Mouse (Mus musculus) limb, embryonic 15.5 days (tissue): ENCODE results near the gene 4930524N10Rik. TPM values are rescaled to one million over a fixed set of nuclear protein-coding genes. Genes with fewer than 3 reads are reported as not detected.

ENCODE experiments used
- ATAC-seq: fragments of 200-750 bp; cut with Nextera tagmentation; 2 replicates; pipeline ENCODE4 v1.8.0; 2017; ENCODE audit warnings: low read depth, moderate TSS enrichment; ENCODE audit not compliant: insufficient number of reproducible peaks, low FRiP score, low TSS enrichment
- H3K27ac ChIP-seq: fragments of 300-500 bp; sonication (generic); 2 replicates; pipeline ENCODE4 v1.5.1; 2015; ENCODE audit warnings: moderate library complexity, mild to moderate bottlenecking, inconsistent platforms
- H3K27me3 ChIP-seq: fragments of 300-500 bp; sonication (generic); 2 replicates; pipeline ENCODE4 v1.6.1; 2015; ENCODE audit warnings: inconsistent platforms
- H3K36me3 ChIP-seq: fragments of 300-500 bp; sonication (generic); 2 replicates; pipeline ENCODE4 v1.6.1; 2015; ENCODE audit warnings: inconsistent platforms
- H3K4me1 ChIP-seq: fragments of 300-500 bp; sonication (generic); 2 replicates; pipeline ENCODE4 v1.6.1; 2015; ENCODE audit warnings: inconsistent platforms
- H3K4me2 ChIP-seq: fragments of 300-500 bp; sonication (generic); 2 replicates; pipeline ENCODE4 v1.6.1; 2015; ENCODE audit warnings: mild to moderate bottlenecking, inconsistent platforms
- H3K4me3 ChIP-seq: fragments of 300-500 bp; sonication (generic); 2 replicates; pipeline ENCODE4 v1.5.1; 2015; ENCODE audit warnings: mild to moderate bottlenecking, inconsistent platforms
- H3K9ac ChIP-seq: fragments of 300-500 bp; sonication (generic); 2 replicates; pipeline ENCODE4 v1.6.1; 2015; ENCODE audit warnings: inconsistent platforms
- H3K9me3 ChIP-seq: fragments of 300-500 bp; sonication (generic); 2 replicates; pipeline ENCODE4 v1.6.1; 2016; ENCODE audit warnings: inconsistent platforms
- WGBS: fragments of 180-500 bp; shearing (Covaris S2); methylation state at CpG from one replicate; pipeline ENCODE4 v1.1.7; 2015; 5-methylcytosine and 5-hydroxymethylcytosine counted together
- polyA plus RNA-seq: library from polyadenylated mRNA; unstranded; fragments of >200 nt; fragmentation: Nextera tagmentation; extraction: Ambion mirVana; gene quantifications from 2 replicates; pipeline ENCODE4 v1.2.1, GENCODE M21; 2015

The 4930524N10Rik gene
- polyA plus RNA-seq: not detected in 2 replicates

DNA sequence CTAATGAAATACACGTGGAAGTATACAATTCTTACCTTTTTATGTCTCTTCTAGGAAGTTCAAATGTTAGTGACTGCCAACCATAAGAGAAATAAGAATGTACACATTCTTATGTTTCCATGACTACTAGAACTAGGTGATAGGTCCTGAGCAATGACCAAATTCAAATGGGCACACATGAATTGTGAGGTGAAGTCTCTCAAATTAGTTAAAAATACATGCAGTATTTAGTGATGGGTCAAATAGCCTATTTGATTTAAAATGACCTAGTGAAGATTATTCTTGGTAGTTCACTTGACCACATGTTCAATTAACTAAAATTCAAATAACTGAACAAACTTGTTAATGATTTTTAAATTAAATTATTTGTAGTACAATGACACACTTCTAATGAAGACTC, at the start of gene 4930524N10Rik:
Gene 4930524N10Rik (minus strand): TSS at position 101 of the 400 bp plus-strand sequence.
- no peak within 1 kb of the TSS for H3K27ac ChIP-seq
- no peaks in the 10 kb centered on the region for H3K36me3 ChIP-seq
- 30% methylated on average over 1 of the region's 1 CpGs for WGBS
- H3K27me3 ChIP-seq: no peaks in the 10 kb centered on the region
- no peak within 1 kb of the TSS for H3K4me3 ChIP-seq
- ATAC-seq: no peak
- no peak within 1 kb of the TSS for H3K9ac ChIP-seq
- H3K4me1 ChIP-seq: no peaks in the 10 kb centered on the region
- H3K9me3 ChIP-seq: no peaks in the 10 kb centered on the region
- no peak within 1 kb of the TSS for H3K4me2 ChIP-seq

- Histone ChIP-seq H3K4me2 (no peak overlapping the region), H3K36me3 (no peaks in the 10 kb centered on the region), H3K4me1 (no peaks in the 10 kb centered on the region), H3K9ac (no peak overlapping the region), H3K4me3 (no peak overlapping the region), H3K27me3 (no peaks in the 10 kb centered on the region), H3K9me3 (0 out of 2 replicates have a peak, but pooled peaks cover 5% of the 10 kb centered on the region), H3K27ac (no peak overlapping the region)
- ATAC-seq: no peak
- 74% methylated on average over 3 of the region's 3 CpGs for WGBS
Measured at GRCm38 (mm10) chrX:154350042-154350441, 6.8 kb upstream of the 4930524N10Rik start.

GRCm38 (mm10) chrX:154349302-154350041, 6.3 kb upstream of the 4930524N10Rik start:
- no peaks in the 10 kb centered on the region for H3K4me1 ChIP-seq
- H3K4me3 ChIP-seq: no peak overlapping the region
- ATAC-seq: no peak
- no peaks in the 10 kb centered on the region for H3K36me3 ChIP-seq
- no peaks in the 10 kb centered on the region for H3K27me3 ChIP-seq
- no peak overlapping the region for H3K9ac ChIP-seq
- 0 out of 2 replicates have a peak, but pooled peaks cover 5% of the 10 kb centered on the region for H3K9me3 ChIP-seq
- H3K4me2 ChIP-seq: no peak overlapping the region
- WGBS: 84% methylated on average over 7 of the region's 7 CpGs
- no peak overlapping the region for H3K27ac ChIP-seq

DNA sequence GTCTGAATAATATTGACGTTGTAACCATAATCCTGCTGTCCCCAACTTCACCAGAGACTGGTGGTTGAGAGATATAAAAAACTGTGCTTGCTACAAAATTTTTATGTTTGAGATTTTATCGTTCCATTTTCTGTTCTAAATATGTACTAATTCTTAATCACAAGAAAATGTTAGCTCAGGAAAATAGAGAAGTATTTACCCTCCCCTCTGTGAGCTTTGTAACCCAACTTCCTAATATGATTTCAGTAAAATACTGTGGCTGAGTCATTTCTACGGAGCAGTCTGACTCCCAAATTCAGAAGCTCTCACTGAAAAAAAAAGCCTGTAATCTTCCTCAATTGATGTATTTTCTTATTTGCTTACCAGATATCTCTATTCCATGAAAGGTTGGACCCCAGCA, 4.7 kb upstream of the 4930524N10Rik start:
- no peak overlapping the region for H3K9ac ChIP-seq
- H3K9me3 ChIP-seq: 0 out of 2 replicates have a peak, but pooled peaks cover 5% of the 10 kb centered on the region
- H3K36me3 ChIP-seq: no peaks in the 10 kb centered on the region
- H3K4me1 ChIP-seq: no peaks in the 10 kb centered on the region
- no peak overlapping the region for H3K27ac ChIP-seq
- 78% methylated on average over 3 of the region's 3 CpGs for WGBS
- no peak overlapping the region for H3K4me2 ChIP-seq
- ATAC-seq: no peak
- H3K4me3 ChIP-seq: no peak overlapping the region
- no peaks in the 10 kb centered on the region for H3K27me3 ChIP-seq

Other genes starting within 250 kb of the 4930524N10Rik start
- not detected in 2 replicates for gene Gm15140, start 222.7 kb downstream of the 4930524N10Rik start, polyA plus RNA-seq
- not detected in 2 replicates for gene Samt4, start 138.6 kb upstream of the 4930524N10Rik start, polyA plus RNA-seq
- gene Samt2, start 236.0 kb upstream of the 4930524N10Rik start, polyA plus RNA-seq: not detected in 2 replicates